Mouse (Mus musculus) embryonic facial prominence, embryonic 14.5 days (tissue): Measurements from ENCODE around the gene Gse1. TPM values are rescaled to one million over a fixed set of nuclear protein-coding genes. Genes with fewer than 3 reads are reported as not detected.

Experiments
- ATAC-seq: fragments of 200-750 bp; cut with Nextera tagmentation; 2 replicates; pipeline ENCODE4 v1.8.0; 2017; ENCODE audit warnings: low read depth, moderate number of reproducible peaks, moderate TSS enrichment
- DNase-seq: peaks from one replicate; pipeline ENCODE4 v3.0.0-alpha.2; 2015; ENCODE audit warnings: low spot score
- H3K27ac ChIP-seq: fragments of 300-500 bp; sonication (generic); replicated peaks from 2 replicates; pipeline ENCODE4 v1.5.1; 2014; ENCODE audit warnings: low read depth, mild to moderate bottlenecking, low read length, moderate library complexity
- H3K27me3 ChIP-seq: fragments of 300-500 bp; sonication (generic); replicated peaks from 2 replicates; pipeline ENCODE4 v1.6.1; 2014; ENCODE audit warnings: low read length; ENCODE audit not compliant: control insufficient read depth, insufficient read depth
- H3K36me3 ChIP-seq: fragments of 300-500 bp; sonication (generic); 2 replicates; pipeline ENCODE4 v1.6.1; 2014; ENCODE audit warnings: low read length, mixed read lengths; ENCODE audit not compliant: control insufficient read depth, insufficient read depth
- H3K4me1 ChIP-seq: fragments of 300-500 bp; sonication (generic); 2 replicates; pipeline ENCODE4 v1.6.1; 2014; ENCODE audit warnings: antibody characterized with exemption, low read length; ENCODE audit not compliant: control insufficient read depth, insufficient read depth
- H3K4me2 ChIP-seq: fragments of 300-500 bp; sonication (generic); 2 replicates; pipeline ENCODE4 v1.6.1; 2014; ENCODE audit warnings: low read depth, mild to moderate bottlenecking, low read length, moderate library complexity, mixed read lengths
- H3K4me3 ChIP-seq: fragments of 300-500 bp; sonication (generic); 2 replicates; pipeline ENCODE4 v1.5.1; 2014; ENCODE audit warnings: low read depth, mild to moderate bottlenecking, low read length
- H3K9ac ChIP-seq: fragments of 300-500 bp; sonication (generic); 2 replicates; pipeline ENCODE4 v1.6.1; 2014; ENCODE audit warnings: low read depth, mild to moderate bottlenecking, low read length, moderate library complexity, mixed read lengths
- H3K9me3 ChIP-seq: fragments of 300-500 bp; sonication (generic); 2 replicates; pipeline ENCODE4 v1.6.1; 2016; ENCODE audit warnings: low read length; ENCODE audit not compliant: control insufficient read depth
- WGBS: fragments of 180-500 bp; shearing (Covaris S2); extraction: QIAGEN DNeasy Blood & Tissue Kit; methylation state at CpG from one replicate; pipeline ENCODE4 v1.1.7; 2014; 5-methylcytosine and 5-hydroxymethylcytosine counted together
- microRNA-seq: library from miRNA; unstranded; fragments of <30 nt; microRNA quantifications from one replicate; pipeline ENCODE4, GENCODE M21; 2016; ENCODE audit warnings: borderline number of aligned reads
- polyA plus RNA-seq: library from polyadenylated mRNA; unstranded; fragments of >200 nt; fragmentation: Nextera tagmentation; extraction: Ambion mirVana; gene quantifications from 2 replicates; pipeline ENCODE4 v1.2.1, GENCODE M21; 2014

Gene Gse1
- polyA plus RNA-seq, 1 experiment from 2014 or later = 8.7 TPM

GRCm38 (mm10) chr8:120620441-120620840, 392.2 kb downstream of the Gse1 start:
- H3K4me1 ChIP-seq = no peaks in the 10 kb centered on the region; the same call in 1 of the 2 replicates
- no peak overlapping the region for H3K9ac ChIP-seq
- ATAC-seq (no peak), DNase-seq (no peak)
- H3K27ac ChIP-seq = no peak overlapping the region
- no peaks in the 10 kb centered on the region for H3K9me3 ChIP-seq
- WGBS = 56% methylated on average over 7 of the region's 7 CpGs
- H3K36me3 ChIP-seq = no peaks in the 10 kb centered on the region
- H3K4me3 ChIP-seq = no peak overlapping the region
- no peaks in the 10 kb centered on the region for H3K27me3 ChIP-seq
- H3K4me2 ChIP-seq = no peak overlapping the region

- H3K36me3 ChIP-seq = no peaks in the 10 kb centered on the region
- 74% methylated on average over 14 of the region's 14 CpGs for WGBS
- no peak overlapping the region for H3K27ac ChIP-seq
Measured at GRCm38 (mm10) chr8:120622161-120622560, 393.9 kb downstream of the Gse1 start.

GRCm38 (mm10) chr8:120623608-120624007, 395.4 kb downstream of the Gse1 start:
- Histone ChIP-seq H3K4me3 (no peak overlapping the region), H3K4me2 (no peak overlapping the region), H3K36me3 (no peaks in the 10 kb centered on the region), H3K27ac (no peak overlapping the region), H3K9me3 (no peaks in the 10 kb centered on the region), H3K9ac (no peak overlapping the region), H3K27me3 (no peaks in the 10 kb centered on the region), H3K4me1 (no peaks in the 10 kb centered on the region)
- DNase-seq (no peak), ATAC-seq (no peak)
- 55% methylated on average over 1 of the region's 2 CpGs for WGBS

More at GRCm38 (mm10) chr8:120622161-120622560, 393.9 kb downstream of the Gse1 start:
- Histone ChIP-seq H3K4me1 (no peaks in the 10 kb centered on the region; the same call in 1 of the 2 replicates), H3K4me3 (no peak overlapping the region), H3K9ac (no peak overlapping the region), H3K4me2 (no peak overlapping the region), H3K9me3 (no peaks in the 10 kb centered on the region), H3K27me3 (no peaks in the 10 kb centered on the region)
- ATAC-seq = no peak
- DNase-seq = no peak

GRCm38 (mm10) chr8:120626461-120626860, 398.2 kb downstream of the Gse1 start:
- no peaks in the 10 kb centered on the region for H3K27me3 ChIP-seq
- ATAC-seq (no peak), DNase-seq (peak; percentile 35)
- no peak overlapping the region for H3K4me2 ChIP-seq
- WGBS = 62% methylated on average over 11 of the region's 11 CpGs
- no peak overlapping the region for H3K27ac ChIP-seq
- no peak overlapping the region for H3K4me3 ChIP-seq
- no peaks in the 10 kb centered on the region for H3K36me3 ChIP-seq
- H3K4me1 ChIP-seq = 0 out of 2 replicates have a peak, but pooled peaks cover 3% of the 10 kb centered on the region
- H3K9me3 ChIP-seq = no peaks in the 10 kb centered on the region
- no peak overlapping the region for H3K9ac ChIP-seq

- 87% methylated on average over 5 of the region's 5 CpGs for WGBS
- Histone ChIP-seq H3K4me3 (no peak overlapping the region), H3K9me3 (no peaks in the 10 kb centered on the region), H3K4me2 (no peak overlapping the region), H3K9ac (no peak overlapping the region), H3K36me3 (no peaks in the 10 kb centered on the region), H3K27ac (no peak overlapping the region), H3K27me3 (no peaks in the 10 kb centered on the region), H3K4me1 (peaks cover 6% of the 10 kb centered on the region; the same call in 1 of the 2 replicates)
- no peak for DNase-seq
- ATAC-seq = no peak
Measured at GRCm38 (mm10) chr8:120627298-120627697, 399.0 kb downstream of the Gse1 start.

- Histone ChIP-seq H3K9me3 (no peaks in the 10 kb centered on the region), H3K27me3 (peaks cover 8% of the 10 kb centered on the region; the same call in 1 of the 2 replicates), H3K36me3 (no peaks in the 10 kb centered on the region), H3K27ac (no peak overlapping the region), H3K4me2 (no peak overlapping the region), H3K4me1 (peaks cover 13% of the 10 kb centered on the region), H3K9ac (no peak overlapping the region), H3K4me3 (no peak overlapping the region)
- WGBS = 44% methylated on average over 5 of the region's 5 CpGs
- DNase-seq (no peak), ATAC-seq (no peak)
Measured at GRCm38 (mm10) chr8:120630031-120630430, 401.8 kb downstream of the Gse1 start.

GRCm38 (mm10) chr8:120630848-120631247, 402.6 kb downstream of the Gse1 start:
- H3K4me3 ChIP-seq = no peak overlapping the region
- WGBS = 49% methylated on average over 6 of the region's 6 CpGs
- no peak overlapping the region for H3K4me2 ChIP-seq
- no peak overlapping the region for H3K27ac ChIP-seq
- H3K27me3 ChIP-seq = peaks cover 13% of the 10 kb centered on the region; the same call in 1 of the 2 replicates
- no peak overlapping the region for H3K9ac ChIP-seq
- H3K36me3 ChIP-seq = no peaks in the 10 kb centered on the region
- ATAC-seq (no peak), DNase-seq (no peak)
- no peaks in the 10 kb centered on the region for H3K9me3 ChIP-seq
- peaks cover 13% of the 10 kb centered on the region for H3K4me1 ChIP-seq

Small RNA genes within 50 kb of the gene (microRNA-seq; reads per million reads assigned to microRNA genes)
- not detected for gene Gm22715
- gene Mir7687 = 0.66 reads per million

Other genes starting within 250 kb of the Gse1 start
- 4.9 and 5.6 TPM in 2 replicates for gene Crispld2, start 236.0 kb upstream of the Gse1 start, polyA plus RNA-seq
- 29.9 and 32.6 TPM in 2 replicates for gene Zdhhc7, start 127.0 kb upstream of the Gse1 start, polyA plus RNA-seq
- gene 6430548M08Rik, start 114.3 kb upstream of the Gse1 start, polyA plus RNA-seq = 8.5 and 9.6 TPM in 2 replicates
- 2.4 and 3.5 TPM in 2 replicates for gene Fam92b, start 51.0 kb upstream of the Gse1 start, polyA plus RNA-seq